Mouse (Mus musculus) neural tube, embryonic 11.5 days (tissue): Measurements from ENCODE around the gene Aak1. TPM values are rescaled to one million over a fixed set of nuclear protein-coding genes. Genes with fewer than 3 reads are reported as not detected.
"Not testable (repeated sequence)": the region's sequence is repeated elsewhere in the genome, so short reads cannot be mapped to it uniquely, and the experiment has no call there.

ENCODE experiments used
- ATAC-seq: fragments of 200-750 bp; cut with Nextera tagmentation; 2 replicates; pipeline ENCODE4 v1.8.0; 2017; ENCODE audit warnings: moderate number of reproducible peaks, mild to moderate bottlenecking, moderate TSS enrichment, moderate library complexity; ENCODE audit not compliant: insufficient read depth, low FRiP score, low TSS enrichment
- DNase-seq: peaks from one replicate; pipeline ENCODE4 v3.0.0-alpha.2; 2015; ENCODE audit warnings: low spot score
- H3K27ac ChIP-seq: fragments of 300-500 bp; sonication (generic); 2 replicates; pipeline ENCODE4 v1.5.1; 2014; ENCODE audit warnings: low read depth, mild to moderate bottlenecking, low read length
- H3K27me3 ChIP-seq: fragments of 300-500 bp; sonication (generic); 2 replicates; pipeline ENCODE4 v1.6.1; 2014; ENCODE audit warnings: mild to moderate bottlenecking, low read length, mixed read lengths; ENCODE audit not compliant: control insufficient read depth, insufficient read depth
- H3K36me3 ChIP-seq: fragments of 300-500 bp; sonication (generic); 2 replicates; pipeline ENCODE4 v1.6.1; 2014; ENCODE audit warnings: mild to moderate bottlenecking, low read length, moderate library complexity, mixed read lengths; ENCODE audit not compliant: control insufficient read depth, insufficient read depth
- H3K4me1 ChIP-seq: fragments of 300-500 bp; sonication (generic); 2 replicates; pipeline ENCODE4 v1.6.1; 2014; ENCODE audit warnings: low read length, mixed read lengths; ENCODE audit not compliant: control insufficient read depth, insufficient read depth
- H3K4me2 ChIP-seq: fragments of 300-500 bp; sonication (generic); 2 replicates; pipeline ENCODE4 v1.6.1; 2014; ENCODE audit warnings: low read depth, mild to moderate bottlenecking, moderate library complexity
- H3K4me3 ChIP-seq: fragments of 300-500 bp; sonication (generic); 2 replicates; pipeline ENCODE4 v1.5.1; 2014; ENCODE audit warnings: low read depth, low read length
- H3K9ac ChIP-seq: fragments of 300-500 bp; sonication (generic); 2 replicates; pipeline ENCODE4 v1.6.1; 2014; ENCODE audit warnings: mild to moderate bottlenecking, low read length
- H3K9me3 ChIP-seq: fragments of 300-500 bp; sonication (generic); 2 replicates; pipeline ENCODE4 v1.6.1; 2016; ENCODE audit warnings: low read length; ENCODE audit not compliant: control insufficient read depth
- WGBS: fragments of 180-500 bp; shearing (Covaris S2); extraction: QIAGEN DNeasy Blood & Tissue Kit; methylation state at CpG from one replicate; pipeline ENCODE4 v1.1.7; 2014; 5-methylcytosine and 5-hydroxymethylcytosine counted together
- polyA plus RNA-seq: library from polyadenylated mRNA; unstranded; fragments of >200 nt; fragmentation: Nextera tagmentation; extraction: Ambion mirVana; gene quantifications from 2 replicates; pipeline ENCODE4 v1.2.1, GENCODE M21; 2014

The Aak1 gene
- polyA plus RNA-seq, 1 experiment from 2014 or later = 27.1 TPM

DNA sequence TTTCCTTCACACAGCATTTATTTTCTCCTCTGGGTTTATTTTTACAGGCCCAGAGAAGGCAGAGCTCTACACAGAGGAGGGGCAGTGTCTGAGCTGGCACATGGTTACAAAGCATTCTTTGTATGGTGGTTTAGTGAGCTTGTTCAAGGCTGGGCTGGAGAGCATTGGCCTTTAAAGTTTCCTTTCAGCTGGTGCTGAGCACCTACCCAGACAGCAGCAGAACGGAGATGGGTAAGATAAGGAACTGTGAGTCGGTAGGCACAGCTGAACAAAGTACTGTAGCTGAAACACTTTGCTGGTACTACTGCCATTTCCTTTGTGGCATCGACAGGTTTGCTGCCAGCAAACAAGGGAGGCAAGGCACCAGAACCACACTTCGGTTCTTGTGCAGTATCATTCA is 191.7 kb downstream of the Aak1 start:
- H3K9me3 ChIP-seq = no peaks in the 10 kb centered on the region
- 83% methylated on average over 4 of the region's 4 CpGs for WGBS

DNA sequence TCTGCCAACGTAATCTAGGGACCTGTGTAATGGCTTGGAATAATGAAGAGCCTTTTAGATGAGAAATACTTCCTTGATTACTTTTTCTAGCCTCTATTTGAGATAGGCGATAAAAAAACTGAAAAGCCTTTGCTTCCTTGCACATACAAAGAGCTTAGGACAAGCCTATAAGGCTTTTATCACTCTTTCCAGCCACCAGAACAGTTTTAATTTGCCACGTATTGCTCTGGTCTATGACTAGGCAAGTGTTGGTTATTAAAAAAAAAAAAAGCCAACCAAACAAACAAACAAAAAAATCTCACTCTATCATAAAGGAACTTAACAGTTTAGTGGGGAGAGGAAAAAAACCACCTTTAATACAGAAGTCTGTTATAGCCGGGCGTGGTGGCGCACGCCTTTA is 192.1 kb downstream of the Aak1 start:
- Histone ChIP-seq H3K36me3 (no peaks in the 10 kb centered on the region), H3K4me2 (peak overlapping the region; percentile 74; the same call in 1 of the 2 replicates), H3K27me3 (no peaks in the 10 kb centered on the region), H3K27ac (no peak overlapping the region), H3K4me1 (peaks cover 3% of the 10 kb centered on the region; the same call in 1 of the 2 replicates), H3K9me3 (no peaks in the 10 kb centered on the region), H3K4me3 (no peak overlapping the region), H3K9ac (no peak overlapping the region)
- no peak for DNase-seq
- no peak for ATAC-seq
- 92% methylated on average over 7 of the region's 7 CpGs for WGBS

More for the DNA sequence above, 191.7 kb downstream of the Aak1 start:
- H3K27ac ChIP-seq = no peak overlapping the region
- no peak overlapping the region for H3K4me3 ChIP-seq
- no peak for DNase-seq
- no peak overlapping the region for H3K9ac ChIP-seq
- no peaks in the 10 kb centered on the region for H3K36me3 ChIP-seq
- H3K4me2 ChIP-seq = no peak overlapping the region
- peaks cover 3% of the 10 kb centered on the region; the same call in 1 of the 2 replicates for H3K4me1 ChIP-seq
- H3K27me3 ChIP-seq = no peaks in the 10 kb centered on the region
- no peak for ATAC-seq

- Histone ChIP-seq H3K4me3 (peak overlapping the region; percentile 73), H3K4me1 (peaks cover 3% of the 10 kb centered on the region; the same call in 1 of the 2 replicates), H3K27me3 (no peaks in the 10 kb centered on the region), H3K4me2 (peak overlapping the region; percentile 74), H3K27ac (peak overlapping the region; percentile 96), H3K9me3 (no peaks in the 10 kb centered on the region), H3K36me3 (no peaks in the 10 kb centered on the region), H3K9ac (peak overlapping the region; percentile 84)
- WGBS = 1% methylated on average over 11 of the region's 11 CpGs
- DNase-seq = no peak
- ATAC-seq = no peak
These were observed 192.7 kb downstream of the Aak1 start for GRCm38 (mm10) chr6:87042004-87042336.

- ATAC-seq (peak; percentile 93), DNase-seq (peak; percentile 96)
- no peaks in the 10 kb centered on the region for H3K36me3 ChIP-seq
- peak within 1 kb of the TSS; percentile 96 for H3K27ac ChIP-seq
- H3K4me2 ChIP-seq = peak within 1 kb of the TSS; percentile 74
- peak within 1 kb of the TSS; percentile 84 for H3K9ac ChIP-seq
- H3K4me1 ChIP-seq = peaks cover 3% of the 10 kb centered on the region; the same call in 1 of the 2 replicates
- H3K9me3 ChIP-seq = no peaks in the 10 kb centered on the region
- under 1% methylated on average over 68 of the region's 68 CpGs for WGBS
- H3K4me3 ChIP-seq = peak within 1 kb of the TSS; percentile 73
- no peaks in the 10 kb centered on the region for H3K27me3 ChIP-seq
These were observed 193.2 kb downstream of the Aak1 start, which contains the start of gene Gfpt1 for GRCm38 (mm10) chr6:87042337-87043130. Gene Gfpt1 (plus strand): TSS chr6:87042846.

- Histone ChIP-seq H3K27me3 (no peaks in the 10 kb centered on the region), H3K36me3 (no peaks in the 10 kb centered on the region), H3K9me3 (no peaks in the 10 kb centered on the region), H3K4me2 (peak overlapping the region; percentile 74), H3K4me3 (peak overlapping the region; percentile 73), H3K4me1 (peaks cover 3% of the 10 kb centered on the region; the same call in 1 of the 2 replicates), H3K9ac (peak overlapping the region; percentile 84), H3K27ac (peak overlapping the region; percentile 49; the same call in 1 of the 2 replicates)
- peak; percentile 56 for ATAC-seq
- 3% methylated on average over 9 of the region's 9 CpGs for WGBS
- DNase-seq = no peak
These were observed 193.8 kb downstream of the Aak1 start for GRCm38 (mm10) chr6:87043131-87043516.

GRCm38 (mm10) chr6:87044895-87045294 is 195.6 kb downstream of the Aak1 start:
- Histone ChIP-seq H3K27ac (no peak overlapping the region), H3K4me2 (no peak overlapping the region), H3K9ac (no peak overlapping the region), H3K9me3 (no peaks in the 10 kb centered on the region), H3K4me3 (no peak overlapping the region), H3K4me1 (peaks cover 3% of the 10 kb centered on the region; the same call in 1 of the 2 replicates), H3K27me3 (no peaks in the 10 kb centered on the region), H3K36me3 (no peaks in the 10 kb centered on the region)
- no peak for DNase-seq
- ATAC-seq = no peak
- 96% methylated on average over 2 of the region's 2 CpGs for WGBS

DNA sequence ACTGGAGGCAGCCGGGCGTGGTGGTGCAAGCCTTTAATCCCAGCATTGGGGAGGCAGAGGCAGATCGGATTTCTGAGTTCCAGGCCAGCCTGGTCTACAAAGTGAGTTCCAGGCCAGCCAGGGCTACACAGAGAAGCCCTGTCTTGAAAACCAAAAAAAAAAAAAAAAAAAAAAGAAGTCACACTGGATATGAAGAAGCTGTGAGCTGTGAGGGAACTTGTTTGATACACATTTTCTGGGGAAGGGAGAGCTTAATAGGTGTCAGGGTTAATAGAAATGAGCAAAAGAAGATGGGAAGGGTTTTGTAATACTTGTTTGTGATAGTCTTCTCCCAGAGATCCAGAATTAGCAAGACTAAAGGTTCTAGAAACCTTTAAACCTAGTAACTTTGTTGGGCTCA is 196.2 kb downstream of the Aak1 start:
- 87% methylated on average over 3 of the region's 3 CpGs for WGBS
- H3K36me3 ChIP-seq = no peaks in the 10 kb centered on the region
- H3K4me2 ChIP-seq = no peak overlapping the region
- no peaks in the 10 kb centered on the region for H3K9me3 ChIP-seq
- no peak for DNase-seq
- H3K4me1 ChIP-seq = peaks cover 3% of the 10 kb centered on the region; the same call in 1 of the 2 replicates
- ATAC-seq = no peak
- no peaks in the 10 kb centered on the region for H3K27me3 ChIP-seq
- H3K4me3 ChIP-seq = no peak overlapping the region
- H3K9ac ChIP-seq = no peak overlapping the region
- no peak overlapping the region for H3K27ac ChIP-seq

DNA sequence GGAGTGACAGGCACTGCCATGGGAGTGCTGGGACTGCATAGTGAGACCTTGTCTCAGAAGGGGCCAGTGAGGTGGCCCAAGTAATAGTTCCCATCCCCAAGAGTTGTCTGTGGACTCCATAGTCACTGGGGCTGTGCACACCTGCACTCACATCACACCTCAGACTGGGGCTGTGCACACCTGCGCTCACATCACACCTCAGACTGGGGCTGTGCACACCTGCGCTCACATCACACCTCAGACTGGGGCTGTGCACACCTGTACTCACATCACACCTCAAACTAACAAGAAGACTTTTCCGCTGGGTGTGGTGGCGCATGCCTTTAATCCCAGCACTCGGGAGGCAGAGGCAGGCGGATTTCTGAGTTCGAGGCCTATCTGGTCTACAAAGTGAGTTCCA is 199.4 kb downstream of the Aak1 start:
- 95% methylated on average over 7 of the region's 7 CpGs for WGBS
- not testable (repeated sequence) for H3K4me1 ChIP-seq

GRCm38 (mm10) chr6:87051886-87052425 is 202.6 kb downstream of the Aak1 start:
- Histone ChIP-seq H3K9ac (no peak overlapping the region), H3K4me1 (no peaks in the 10 kb centered on the region), H3K27ac (no peak overlapping the region), H3K27me3 (no peaks in the 10 kb centered on the region), H3K4me2 (no peak overlapping the region), H3K4me3 (no peak overlapping the region), H3K36me3 (peaks cover 12% of the 10 kb centered on the region), H3K9me3 (no peaks in the 10 kb centered on the region)
- WGBS = 96% methylated on average over 10 of the region's 10 CpGs
- ATAC-seq (no peak), DNase-seq (no peak)

More for the DNA sequence above, 199.4 kb downstream of the Aak1 start:
- H3K4me2 ChIP-seq, H3K36me3 ChIP-seq, H3K27ac ChIP-seq, H3K9me3 ChIP-seq, DNase-seq, H3K4me3 ChIP-seq, ATAC-seq, H3K9ac ChIP-seq, H3K27me3 ChIP-seq: not testable (repeated sequence)
